In genomic region chr12:85170948-85171307, GRCm38 (mm10) we compare ENCODE assay signal across 20 mouse cellular contexts. TPM values are rescaled to one million over a fixed set of nuclear protein-coding genes. Genes with fewer than 3 reads are reported as not detected.
"Had no signal": no experiment of that assay in that cellular context is flagged by ENCODE, and none has a peak within 500 bp of the region (broad histone marks: within the 10 kb centered on the region; RNA-seq: fewer than 3 reads in every experiment).

No protein-coding gene starts in this region.

- H3K4me3 ChIP-seq: lung, embryonic 15.5 days; midbrain, embryonic 10.5 days; midbrain, embryonic 12.5 days; myocyte; neural tube, embryonic 12.5 days had no signal

- ATAC-seq: lung, postnatal 0 days had no signal

- H3K27ac ChIP-seq: liver, embryonic 14.5 days; lung, embryonic 15.5 days; midbrain, embryonic 10.5 days; midbrain, embryonic 12.5 days; neural tube, embryonic 12.5 days had no signal

- H3K9me3 ChIP-seq: lung, embryonic 15.5 days; midbrain, embryonic 10.5 days; midbrain, embryonic 12.5 days; neural tube, embryonic 12.5 days had no signal

- H3K4me2 ChIP-seq: lung, embryonic 15.5 days; midbrain, embryonic 12.5 days; neural tube, embryonic 12.5 days had no signal

- H3K9ac ChIP-seq: liver, embryonic 14.5 days; lung, embryonic 15.5 days; midbrain, embryonic 12.5 days; neural tube, embryonic 12.5 days had no signal

- H3K27me3 ChIP-seq: lung, embryonic 15.5 days had no signal

- DNase-seq: lung, adult 18-20 months; lung, postnatal 14 days; lung, postnatal 4 days; midbrain, embryonic 14.5 days; retina, postnatal 1 day; right cerebral cortex, adult 18-20 months; right cerebral cortex, postnatal 25 days; right cerebral cortex, postnatal 4 days; spleen, adult 18-20 months; thymus, adult 18-20 months; thymus, postnatal 14 days; thymus, postnatal 36 days had no signal

- H3K36me3 ChIP-seq: lung, embryonic 15.5 days; midbrain, embryonic 10.5 days; midbrain, embryonic 12.5 days had no signal

RNA-seq across cellular contexts. Expression of gene Pgf, which starts 6.7 kb away (rescaled TPM):
- total RNA-seq: megakaryocyte-erythroid progenitor cell, adult 5-6 weeks had no signal

RNA-seq across cellular contexts. Expression of gene Rps6kl1, which starts 19.9 kb away (rescaled TPM):
- total RNA-seq: megakaryocyte-erythroid progenitor cell, adult 5-6 weeks had no signal
